Mouse (Mus musculus): ENCODE results near the gene Kcnk7.
"Not testable (repeated sequence)": the region's sequence is repeated elsewhere in the genome, so short reads cannot be mapped to it uniquely, and the experiment has no call there.

Kcnk7 gene

GRCm38 (mm10) chr19:5704163-5704800 lies at the start of gene Kcnk7:
Kcnk7 (plus strand) TSS chr19:5704367.
- DNase-seq (ENCODE audit: low read depth, low spot score), result no peak

GRCm38 (mm10) chr19:5654720-5655298 lies 49.4 kb upstream of the Kcnk7 start:
- DNase-seq (ENCODE audit: low read depth, low spot score), result no peak

DNA sequence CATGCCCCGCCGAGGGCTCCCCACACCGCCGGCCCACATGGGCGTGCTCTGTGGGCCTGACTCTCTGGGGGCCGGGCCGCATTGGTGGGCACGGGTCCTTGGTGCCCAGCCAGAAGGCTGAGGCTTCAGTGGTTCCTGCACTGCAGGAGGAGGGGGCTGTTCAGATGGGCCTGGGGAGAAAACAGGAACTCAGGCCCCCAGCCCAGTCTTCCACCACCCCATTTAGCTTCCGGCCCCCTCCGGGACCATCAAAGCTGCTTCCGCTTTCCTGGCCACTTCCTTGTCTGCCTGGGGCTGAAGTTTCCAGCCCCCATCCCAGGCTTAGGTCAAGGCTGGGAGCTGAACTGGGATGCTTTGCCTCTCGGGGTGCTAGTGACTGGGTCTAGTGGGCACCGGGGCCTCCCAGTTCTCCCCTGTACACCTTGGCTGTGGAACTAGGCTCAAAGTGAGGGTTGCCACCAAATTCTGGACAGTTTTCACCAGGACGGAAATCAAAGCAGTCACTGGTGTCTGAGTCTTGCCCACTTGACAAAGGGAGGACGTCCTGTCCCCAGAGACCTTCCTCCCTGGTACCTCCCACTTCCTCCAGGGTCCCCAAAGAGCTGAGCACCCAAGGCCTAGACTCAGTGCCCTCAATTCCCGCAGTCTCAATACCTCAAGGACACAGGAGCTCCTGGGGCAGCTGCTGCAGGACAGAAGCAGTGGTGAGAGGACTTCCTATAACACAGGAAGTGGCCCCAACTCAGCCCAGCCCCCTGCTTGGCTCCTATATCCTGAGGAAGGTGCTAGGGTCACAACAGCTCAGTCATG lies 43.0 kb upstream of the Kcnk7 start:
- DNase-seq (ENCODE audit: low read depth, low spot score), result no peak

DNA sequence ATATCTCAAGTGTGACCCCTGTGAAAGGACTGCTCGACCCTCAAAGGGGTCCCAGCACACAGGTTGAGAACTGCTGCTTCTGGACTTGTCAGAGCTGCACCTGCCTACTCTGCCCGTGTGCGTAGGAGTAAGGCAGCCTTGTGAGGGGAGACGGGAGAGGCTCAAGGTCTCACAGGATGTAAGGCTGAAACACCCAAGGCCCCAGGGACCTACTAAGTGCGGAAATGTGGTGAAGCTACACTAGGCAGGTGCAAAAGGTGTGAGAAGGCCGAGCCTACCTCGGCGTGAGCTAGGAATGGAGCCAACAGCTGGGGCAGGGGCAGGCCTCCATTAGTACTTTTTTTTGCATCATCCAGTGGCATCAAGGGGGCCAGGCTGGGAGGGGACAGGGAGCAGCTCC lies 41.9 kb upstream of the Kcnk7 start:
- no peak for DNase-seq (ENCODE audit: low read depth, low spot score)

GRCm38 (mm10) chr19:5662981-5663913 lies 40.9 kb upstream of the Kcnk7 start, which contains the start of gene Sipa1:
Sipa1 (minus strand) TSS chr19:5663707.
- DNase-seq (ENCODE audit: low read depth, low spot score), result peak; percentile 82

DNA sequence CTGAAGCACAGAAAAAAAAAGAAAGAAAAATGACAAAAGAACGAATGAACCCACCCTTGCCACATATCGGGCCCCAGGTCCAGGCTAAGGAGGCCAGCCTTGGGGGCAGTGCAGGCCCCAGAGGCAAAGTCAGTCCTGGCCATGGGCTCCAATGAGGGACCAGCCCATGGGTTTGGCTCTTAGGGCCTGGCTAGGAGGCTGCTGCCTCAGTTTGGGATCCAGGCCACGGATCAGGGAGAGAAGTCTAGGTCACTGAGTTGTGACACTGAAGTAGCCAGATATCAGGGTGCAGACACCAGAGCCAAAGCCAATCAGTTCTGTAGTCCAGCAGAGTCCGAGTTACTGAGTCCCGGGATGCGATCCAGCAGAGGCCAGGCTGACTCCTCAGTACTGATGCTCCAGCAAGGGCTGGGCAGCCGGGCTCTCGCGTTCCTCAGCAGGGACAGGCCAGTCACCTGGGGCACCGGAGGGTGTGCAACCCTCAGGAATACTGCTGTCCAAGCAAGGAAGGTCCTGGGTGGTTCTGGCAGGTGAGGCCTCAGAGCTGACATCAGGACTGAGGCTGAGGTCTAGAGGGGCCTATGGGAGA lies 39.4 kb upstream of the Kcnk7 start:
- DNase-seq (ENCODE audit: low read depth, low spot score), result no peak

- no peak for DNase-seq (ENCODE audit: low read depth, low spot score)
These were observed 38.7 kb upstream of the Kcnk7 start for GRCm38 (mm10) chr19:5665465-5665864.

- DNase-seq (ENCODE audit: low read depth, low spot score), result no peak
These were observed 37.8 kb upstream of the Kcnk7 start for GRCm38 (mm10) chr19:5666386-5666785.

GRCm38 (mm10) chr19:5668372-5668771 lies 35.8 kb upstream of the Kcnk7 start:
- no peak for DNase-seq (ENCODE audit: low read depth, low spot score)

DNA sequence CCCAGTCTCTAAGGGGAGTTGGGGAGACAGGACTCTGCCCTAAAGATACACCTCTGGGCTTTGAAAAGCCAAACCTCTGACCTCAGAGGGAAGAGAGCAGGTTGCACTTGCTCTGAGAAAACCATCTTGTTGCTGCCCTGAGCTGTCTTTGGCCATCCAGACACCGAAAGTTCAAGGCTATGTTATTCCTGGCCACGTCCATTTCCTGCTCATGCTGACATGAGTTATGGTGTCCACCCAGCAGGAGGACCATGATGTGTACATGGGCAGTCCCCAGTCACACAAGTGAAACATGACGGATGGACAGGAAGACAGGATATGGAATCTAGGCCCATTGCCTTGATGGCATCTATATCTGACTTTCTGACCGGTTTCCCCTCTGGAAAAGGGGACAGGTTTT lies 23.7 kb upstream of the Kcnk7 start:
- DNase-seq (ENCODE audit: low read depth, low spot score), result no peak

DNA sequence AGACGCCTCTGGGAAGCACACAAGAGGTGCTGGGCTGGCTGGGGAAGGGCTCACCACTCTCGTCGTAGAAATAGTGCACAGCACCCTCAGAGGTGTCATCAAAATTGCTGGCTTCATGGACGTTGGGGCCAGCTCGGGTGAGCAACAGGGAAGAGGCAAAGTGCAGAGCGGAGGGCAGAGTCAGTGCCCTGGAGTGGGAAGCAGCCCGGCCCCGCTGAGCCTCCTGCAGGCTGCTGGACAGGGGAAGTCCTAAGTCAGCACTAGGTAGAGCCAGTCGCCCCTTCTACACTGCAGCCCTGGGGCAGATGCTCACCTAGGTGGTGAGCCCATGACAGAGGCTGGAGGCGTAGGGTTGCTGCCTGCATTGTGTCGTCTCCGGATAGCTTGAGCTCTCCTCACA lies 19.9 kb upstream of the Kcnk7 start:
- DNase-seq (ENCODE audit: low read depth, low spot score), result no peak

DNA sequence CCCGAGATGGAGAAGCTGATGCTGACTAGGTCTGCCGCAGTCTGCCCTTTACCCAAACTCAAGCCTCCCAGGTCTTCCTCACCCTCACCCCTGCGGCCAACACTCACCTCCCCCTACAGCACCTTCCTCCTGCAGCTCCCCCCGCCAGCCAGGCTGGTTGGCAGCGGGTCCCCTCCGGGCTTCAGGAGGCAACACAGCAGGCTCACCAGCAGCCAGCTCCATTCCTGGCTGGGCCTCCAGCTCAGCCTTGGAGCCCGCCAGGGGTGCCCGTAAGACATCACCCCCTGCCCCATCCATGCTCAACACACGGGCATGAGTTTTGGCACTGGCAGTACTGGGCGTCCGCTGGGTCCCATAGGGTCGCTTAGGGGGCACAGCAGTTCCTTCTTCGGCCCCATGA lies 19.2 kb upstream of the Kcnk7 start:
- no peak for DNase-seq (ENCODE audit: low read depth, low spot score)

DNA sequence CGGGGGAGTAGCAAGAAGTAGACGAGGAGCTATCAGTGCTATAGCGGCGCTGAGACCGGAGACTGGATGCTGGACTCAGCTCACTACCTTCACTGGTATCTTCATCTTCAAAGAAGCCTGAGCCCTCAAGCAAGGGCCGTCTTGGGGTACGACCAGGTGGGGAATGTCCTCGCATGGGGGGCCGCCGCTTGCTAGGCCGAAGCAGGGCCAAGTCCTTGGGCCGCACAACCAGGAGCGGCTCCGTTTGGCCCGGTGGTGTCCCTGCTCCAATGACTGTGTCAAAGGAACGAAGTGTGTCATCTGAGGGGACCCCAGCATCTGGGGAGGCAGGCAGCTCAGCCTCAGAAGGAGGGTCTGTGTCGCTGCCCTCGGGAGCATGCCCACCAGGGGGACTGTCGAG lies 18.7 kb upstream of the Kcnk7 start:
- no peak for DNase-seq (ENCODE audit: low read depth, low spot score)

GRCm38 (mm10) chr19:5685861-5686260 lies 18.3 kb upstream of the Kcnk7 start:
- no peak for DNase-seq (ENCODE audit: low read depth, low spot score)

GRCm38 (mm10) chr19:5686437-5686836 lies 17.7 kb upstream of the Kcnk7 start:
- DNase-seq (ENCODE audit: low read depth, low spot score), result no peak

DNA sequence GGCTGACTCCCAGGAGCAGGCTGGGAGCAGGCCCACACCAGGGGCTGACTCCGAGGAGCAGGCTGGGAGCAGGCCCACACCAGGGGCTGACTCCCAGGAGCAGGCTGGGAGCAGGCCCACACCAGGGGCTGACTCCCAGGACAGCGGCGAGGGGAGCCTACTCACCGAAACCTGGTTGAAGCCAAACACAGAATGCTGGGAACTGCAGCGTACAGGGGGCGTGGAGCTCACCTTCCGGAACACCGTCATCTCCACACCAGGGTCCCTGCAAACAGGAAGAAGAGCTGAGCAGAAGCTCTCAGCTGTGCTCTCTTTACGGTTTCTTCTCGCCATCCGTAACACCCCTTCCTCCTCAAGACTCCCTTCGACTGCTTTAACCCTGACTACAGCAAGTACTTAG lies 17.2 kb upstream of the Kcnk7 start:
- not testable (repeated sequence) for DNase-seq (ENCODE audit: low read depth, low spot score)

DNA sequence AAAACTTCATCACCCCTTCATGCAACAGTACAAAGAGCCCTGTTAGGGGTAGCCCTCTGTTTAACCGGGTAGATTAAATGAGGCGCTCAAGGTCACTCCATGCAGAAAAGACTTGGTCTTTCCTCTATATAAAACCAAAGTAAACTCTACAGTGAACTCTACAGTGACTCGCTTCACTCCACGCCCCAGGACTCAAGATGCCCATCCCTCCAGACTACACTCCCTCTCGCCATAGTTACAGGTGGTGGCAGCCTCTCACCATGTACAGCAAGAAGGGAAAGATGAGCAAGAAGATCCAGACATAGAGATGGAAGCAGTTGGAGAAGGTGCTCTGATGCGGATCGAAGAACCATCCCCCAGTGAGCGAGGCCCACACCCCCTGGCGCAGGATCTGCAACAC lies 16.4 kb upstream of the Kcnk7 start:
- DNase-seq (ENCODE audit: low read depth, low spot score), result no peak

GRCm38 (mm10) chr19:5688200-5689087 lies 15.7 kb upstream of the Kcnk7 start, which contains the start of the genes Map3k11 and Pcnx3:
Map3k11 (plus strand) TSS chr19:5688742.
Pcnx3 (minus strand) TSS chr19:5688908.
- DNase-seq (ENCODE audit: low read depth, low spot score), result peak; percentile 97

- no peak for DNase-seq (ENCODE audit: low read depth, low spot score)
These were observed 15.1 kb upstream of the Kcnk7 start for GRCm38 (mm10) chr19:5689088-5689428.
